Mouse (Mus musculus) embryonic facial prominence, embryonic 11.5 days (tissue): ENCODE measurements around the gene Cmss1. TPM values are rescaled to one million over a fixed set of nuclear protein-coding genes. Genes with fewer than 3 reads are reported as not detected.

Experiments used
- ATAC-seq: fragments of 200-750 bp; cut with Nextera tagmentation; replicated peaks from 2 replicates; pipeline ENCODE4 v1.8.0; 2017; ENCODE audit warnings: low read depth; ENCODE audit not compliant: insufficient number of reproducible peaks, low FRiP score, low TSS enrichment
- DNase-seq: peaks from one replicate; pipeline ENCODE4 v3.0.0-alpha.2; 2015; ENCODE audit warnings: low spot score
- H3K27ac ChIP-seq: fragments of 300-500 bp; sonication (generic); replicated peaks from 2 replicates; pipeline ENCODE4 v1.5.1; 2014; ENCODE audit warnings: mild to moderate bottlenecking, low read depth, low read length, control low read depth
- H3K27me3 ChIP-seq: fragments of 300-500 bp; sonication (generic); 2 replicates; pipeline ENCODE4 v1.6.1; 2014; ENCODE audit warnings: mild to moderate bottlenecking, low read length, moderate library complexity, mixed read lengths; ENCODE audit not compliant: control insufficient read depth, insufficient read depth
- H3K36me3 ChIP-seq: fragments of 300-500 bp; sonication (generic); replicated peaks from 2 replicates; pipeline ENCODE4 v1.6.1; 2014; ENCODE audit warnings: low read depth, mild to moderate bottlenecking, low read length, moderate library complexity, mixed read lengths; ENCODE audit not compliant: control insufficient read depth, insufficient read depth
- H3K4me1 ChIP-seq: fragments of 300-500 bp; sonication (generic); 2 replicates; pipeline ENCODE4 v1.6.1; 2014; ENCODE audit warnings: low read length, mixed read lengths; ENCODE audit not compliant: control insufficient read depth, insufficient read depth
- H3K4me2 ChIP-seq: fragments of 300-500 bp; sonication (generic); 2 replicates; pipeline ENCODE4 v1.6.1; 2014; ENCODE audit warnings: low read depth, mild to moderate bottlenecking, control low read depth, low read length, moderate library complexity
- H3K4me3 ChIP-seq: fragments of 300-500 bp; sonication (generic); 2 replicates; pipeline ENCODE4 v1.5.1; 2014; ENCODE audit warnings: low read depth, low read length, control low read depth
- H3K9ac ChIP-seq: fragments of 300-500 bp; sonication (generic); replicated peaks from 2 replicates; pipeline ENCODE4 v1.6.1; 2014; ENCODE audit warnings: mild to moderate bottlenecking, control low read depth, low read length
- H3K9me3 ChIP-seq: fragments of 300-500 bp; sonication (generic); replicated peaks from 2 replicates; pipeline ENCODE4 v1.6.1; 2016; ENCODE audit warnings: mild to moderate bottlenecking, low read length, inconsistent platforms, mixed read lengths; ENCODE audit not compliant: control insufficient read depth
- WGBS: fragments of 180-500 bp; shearing (Covaris S2); extraction: QIAGEN DNeasy Blood & Tissue Kit; methylation state at CpG from one replicate; pipeline ENCODE4 v1.1.7; 2014; 5-methylcytosine and 5-hydroxymethylcytosine counted together
- polyA plus RNA-seq: library from polyadenylated mRNA; unstranded; fragments of >200 nt; fragmentation: Nextera tagmentation; extraction: Ambion mirVana; gene quantifications from 2 replicates; pipeline ENCODE4 v1.2.1, GENCODE M21; 2014

The Cmss1 gene
- polyA plus RNA-seq, 1 experiment from 2014 or later, result 55.9 TPM

- Histone ChIP-seq H3K4me2 (no peak overlapping the region), H3K27ac (no peak overlapping the region), H3K36me3 (no peaks in the 10 kb centered on the region), H3K9me3 (no peaks in the 10 kb centered on the region), H3K27me3 (no peaks in the 10 kb centered on the region), H3K4me3 (no peak overlapping the region), H3K4me1 (no peaks in the 10 kb centered on the region), H3K9ac (no peak overlapping the region)
- ATAC-seq, result no peak
- no peak for DNase-seq
- WGBS, result 85% methylated on average over 8 of the region's 8 CpGs
These were observed 116.0 kb downstream of the Cmss1 start for GRCm38 (mm10) chr16:57490691-57491090.

- no peak overlapping the region for H3K27ac ChIP-seq
These were observed 118.0 kb downstream of the Cmss1 start for GRCm38 (mm10) chr16:57488661-57489060.

DNA sequence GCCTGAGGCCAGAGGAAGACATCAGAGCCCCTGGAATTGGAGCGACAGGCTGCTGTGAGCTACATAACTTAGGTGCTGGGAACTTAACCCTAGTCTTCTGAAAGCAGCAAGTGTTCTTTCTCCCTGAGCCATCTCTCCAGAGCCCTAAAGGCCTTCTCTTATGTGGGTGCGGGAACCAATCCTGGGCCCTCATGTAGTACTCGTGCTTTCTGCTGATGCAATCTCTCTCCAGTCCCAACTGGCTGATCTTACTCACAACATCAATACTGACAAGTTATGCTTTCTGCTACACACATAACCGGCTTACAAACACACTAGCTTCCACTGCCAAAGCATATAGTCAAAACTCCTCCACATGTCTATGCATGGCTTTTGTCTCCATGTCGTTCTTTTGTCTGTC lies 120.4 kb downstream of the Cmss1 start:
- H3K9me3 ChIP-seq, result no peaks in the 10 kb centered on the region
- H3K36me3 ChIP-seq, result no peaks in the 10 kb centered on the region
- H3K9ac ChIP-seq, result no peak overlapping the region
- no peaks in the 10 kb centered on the region for H3K27me3 ChIP-seq
- no peaks in the 10 kb centered on the region for H3K4me1 ChIP-seq
- WGBS, result 88% methylated on average over 5 of the region's 5 CpGs
- no peak for DNase-seq
- H3K27ac ChIP-seq, result no peak overlapping the region
- no peak for ATAC-seq
- H3K4me2 ChIP-seq, result no peak overlapping the region
- H3K4me3 ChIP-seq, result no peak overlapping the region

More at GRCm38 (mm10) chr16:57488661-57489060, 118.0 kb downstream of the Cmss1 start:
- no peaks in the 10 kb centered on the region for H3K4me1 ChIP-seq
- no peak for ATAC-seq
- no peaks in the 10 kb centered on the region for H3K9me3 ChIP-seq
- H3K4me3 ChIP-seq, result no peak overlapping the region
- DNase-seq, result no peak
- no peak overlapping the region for H3K9ac ChIP-seq
- no peaks in the 10 kb centered on the region for H3K36me3 ChIP-seq
- no peaks in the 10 kb centered on the region for H3K27me3 ChIP-seq
- no peak overlapping the region for H3K4me2 ChIP-seq

DNA sequence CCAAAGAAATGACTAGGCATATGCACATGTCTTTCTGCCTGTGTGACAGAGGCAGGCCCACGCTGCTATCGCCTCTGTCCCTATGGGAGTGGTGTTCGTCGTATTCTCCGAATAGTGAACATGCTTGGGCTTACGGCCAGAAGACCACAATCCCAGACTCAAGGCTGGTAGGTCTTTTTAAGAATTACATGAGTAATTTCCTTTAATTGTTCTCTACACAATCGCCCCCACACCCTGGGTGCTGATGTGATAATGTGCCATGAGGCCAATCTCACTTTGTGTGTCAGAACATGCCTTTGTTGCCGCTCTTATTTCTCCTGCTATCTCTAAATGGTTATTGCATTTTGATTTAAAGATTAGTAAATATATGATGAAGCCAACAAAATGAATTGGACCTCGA lies 121.4 kb downstream of the Cmss1 start:
- no peaks in the 10 kb centered on the region for H3K9me3 ChIP-seq
- ATAC-seq (no peak), DNase-seq (no peak)
- 87% methylated on average over 9 of the region's 9 CpGs for WGBS
- H3K36me3 ChIP-seq, result no peaks in the 10 kb centered on the region
- H3K9ac ChIP-seq, result no peak overlapping the region
- H3K4me2 ChIP-seq, result no peak overlapping the region
- H3K4me3 ChIP-seq, result no peak overlapping the region
- no peaks in the 10 kb centered on the region for H3K4me1 ChIP-seq
- H3K27ac ChIP-seq, result no peak overlapping the region
- H3K27me3 ChIP-seq, result no peaks in the 10 kb centered on the region

DNA sequence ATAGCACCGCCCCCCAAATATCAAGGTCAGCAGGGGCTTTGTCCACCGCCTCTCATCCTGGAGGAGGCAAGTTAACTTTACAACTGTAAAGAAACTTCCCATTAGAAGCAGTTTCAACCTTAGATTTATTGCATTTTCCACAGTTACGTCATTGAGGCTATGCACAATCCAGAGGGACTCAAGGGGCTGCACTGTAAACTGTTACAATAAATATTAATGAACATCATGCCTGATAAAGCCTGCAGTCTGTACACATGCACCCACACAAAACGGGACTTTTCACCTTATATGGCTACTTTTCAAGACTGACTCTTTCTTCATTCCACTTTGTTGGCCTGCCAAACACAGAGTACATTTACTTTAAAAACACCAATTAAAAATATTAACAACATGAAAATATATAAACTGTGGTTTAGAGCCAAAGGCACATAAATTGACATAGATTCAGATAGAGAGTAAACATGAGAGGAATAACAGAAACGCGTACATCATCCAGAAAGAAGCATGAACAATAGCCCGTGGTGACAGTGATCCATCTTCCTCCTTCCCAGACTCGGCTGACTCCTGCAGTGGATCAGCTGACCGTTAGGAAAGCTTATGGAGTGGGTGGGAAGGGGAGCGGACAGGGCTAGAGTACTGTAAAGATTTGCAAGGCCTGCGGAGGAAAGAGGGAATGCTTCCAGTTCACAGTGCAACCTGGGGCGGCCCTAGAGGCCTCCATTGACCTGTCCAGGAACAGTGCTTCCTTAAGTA lies 122.4 kb downstream of the Cmss1 start:
- Histone ChIP-seq H3K4me1 (no peaks in the 10 kb centered on the region), H3K9me3 (no peaks in the 10 kb centered on the region), H3K4me2 (no peak overlapping the region), H3K9ac (no peak overlapping the region), H3K4me3 (no peak overlapping the region), H3K27ac (no peak overlapping the region), H3K36me3 (no peaks in the 10 kb centered on the region), H3K27me3 (no peaks in the 10 kb centered on the region)
- 82% methylated on average over 12 of the region's 12 CpGs for WGBS
- ATAC-seq (no peak), DNase-seq (no peak)

GRCm38 (mm10) chr16:57483503-57483902 lies 123.2 kb downstream of the Cmss1 start:
- Histone ChIP-seq H3K36me3 (no peaks in the 10 kb centered on the region), H3K27me3 (no peaks in the 10 kb centered on the region), H3K4me3 (no peak overlapping the region), H3K9me3 (no peaks in the 10 kb centered on the region), H3K27ac (no peak overlapping the region), H3K4me1 (no peaks in the 10 kb centered on the region), H3K4me2 (no peak overlapping the region), H3K9ac (no peak overlapping the region)
- 94% methylated on average over 2 of the region's 2 CpGs for WGBS
- no peak for DNase-seq
- no peak for ATAC-seq

- Histone ChIP-seq H3K4me2 (no peak overlapping the region), H3K4me1 (no peaks in the 10 kb centered on the region), H3K27me3 (no peaks in the 10 kb centered on the region), H3K9ac (no peak overlapping the region), H3K9me3 (no peaks in the 10 kb centered on the region), H3K4me3 (no peak overlapping the region), H3K27ac (no peak overlapping the region), H3K36me3 (no peaks in the 10 kb centered on the region)
- ATAC-seq (no peak), DNase-seq (no peak)
- 77% methylated on average over 4 of the region's 4 CpGs for WGBS
These were observed 123.8 kb downstream of the Cmss1 start for GRCm38 (mm10) chr16:57482911-57483310.

DNA sequence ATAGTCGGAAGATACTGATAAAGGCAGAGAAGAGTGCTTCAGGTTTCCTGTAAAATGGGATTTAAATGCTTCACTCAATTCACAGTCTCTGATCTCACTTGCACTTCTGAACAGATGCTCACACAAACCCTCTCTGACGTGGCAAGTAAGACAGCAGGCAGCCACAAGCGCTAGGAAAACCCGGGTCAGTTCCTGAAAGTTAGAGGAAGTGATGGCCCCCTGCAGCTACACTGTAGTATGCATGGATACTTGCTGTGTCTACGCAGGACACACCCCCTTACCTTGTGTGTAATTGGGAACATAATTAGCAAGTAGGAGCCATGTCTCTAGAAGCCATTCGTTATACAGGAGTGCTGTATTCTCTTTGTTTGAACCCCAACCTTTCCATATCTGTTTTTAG lies 124.4 kb downstream of the Cmss1 start:
- WGBS, result 70% methylated on average over 6 of the region's 6 CpGs

More for the DNA sequence above, 124.4 kb downstream of the Cmss1 start:
- no peaks in the 10 kb centered on the region for H3K9me3 ChIP-seq
- no peaks in the 10 kb centered on the region for H3K36me3 ChIP-seq
- H3K9ac ChIP-seq, result no peak overlapping the region
- no peaks in the 10 kb centered on the region for H3K4me1 ChIP-seq
- no peak overlapping the region for H3K4me3 ChIP-seq
- no peak overlapping the region for H3K4me2 ChIP-seq
- no peak for DNase-seq
- H3K27me3 ChIP-seq, result no peaks in the 10 kb centered on the region
- H3K27ac ChIP-seq, result no peak overlapping the region
- ATAC-seq, result no peak
